Mouse (Mus musculus) MEL (cell line): ENCODE measurements at regions not wholly inside any gene's neighbourhood (a gene's known extent, or its start where the extent isn't known, plus 50 kb on each side); places are given as distances from the start of the nearest gene placed in this dataset.

Experiments used
- DNase-seq: peaks from one replicate; pipeline ENCODE4 v3.0.0; 2011; ENCODE audit warnings: low read depth, low spot score
- H3K27ac ChIP-seq: 2 replicates; pipeline ENCODE4 v1.5.1; 2012; ENCODE audit warnings: low read depth, mild to moderate bottlenecking, control low read depth, low read length, moderate library complexity; ENCODE audit not compliant: control insufficient read depth
- H3K27me3 ChIP-seq, 2 experiments: fragments of 150-350 bp in 1 of 2; sonication (generic) in 1 of 2; 2 replicates each; pipeline ENCODE4 v1.6.1; 2012; ENCODE audit warnings: low read length in 2 of 2, mild to moderate bottlenecking in 2 of 2, improper control_type of control experiment in 1 of 2, moderate library complexity in 1 of 2; ENCODE audit not compliant: insufficient read depth in 2 of 2, control insufficient read depth in 1 of 2
- H3K36me3 ChIP-seq, 2 experiments: 2 replicates each; pipeline ENCODE4 v1.6.1; 2012 to 2014; ENCODE audit warnings: low read length in 2 of 2, improper control_type of control experiment in 1 of 2, inconsistent platforms in 1 of 2, mild to moderate bottlenecking in 1 of 2; ENCODE audit not compliant: insufficient read depth in 2 of 2, control insufficient read depth in 1 of 2
- H3K4me1 ChIP-seq, 2 experiments: fragments of 150-350 bp in 1 of 2; sonication (generic) in 1 of 2; 2 replicates each; pipeline ENCODE4 v1.6.1; 2012; ENCODE audit warnings: low read length in 2 of 2, improper control_type of control experiment in 1 of 2, mild to moderate bottlenecking in 1 of 2; ENCODE audit not compliant: insufficient read depth in 2 of 2, control insufficient read depth in 1 of 2
- H3K4me3 ChIP-seq, 2 experiments: fragments of 150-350 bp in 1 of 2; sonication (generic) in 1 of 2; 2 replicates each; pipeline ENCODE4 v1.5.1; 2012; ENCODE audit warnings: low read depth in 2 of 2, low read length in 2 of 2, mild to moderate bottlenecking in 2 of 2, moderate library complexity in 2 of 2, control low read depth in 1 of 2, improper control_type of control experiment in 1 of 2; ENCODE audit not compliant: control insufficient read depth in 1 of 2, insufficient read depth in 1 of 2
- H3K79me2 ChIP-seq: 2 replicates; pipeline ENCODE4 v1.6.1; 2012; ENCODE audit warnings: mild to moderate bottlenecking, low read length, moderate library complexity; ENCODE audit not compliant: control insufficient read depth, poor library complexity, insufficient read depth
- H3K9ac ChIP-seq: 2 replicates; pipeline ENCODE4 v1.6.1; 2012; ENCODE audit warnings: low read depth, mild to moderate bottlenecking, control low read depth, low read length, moderate library complexity; ENCODE audit not compliant: control insufficient read depth, poor library complexity, severe bottlenecking
- H3K9me3 ChIP-seq: fragments of 150-350 bp; sonication (generic); replicated peaks from 2 replicates; pipeline ENCODE4 v1.6.1; 2012; ENCODE audit warnings: mild to moderate bottlenecking, low read length, improper control_type of control experiment, moderate library complexity; ENCODE audit not compliant: insufficient read depth
- CTCF ChIP-seq, 3 experiments: IDR thresholded peaks in 2 of 3; conservative IDR thresholded peaks in 1 of 3; 2 replicates each; pipeline ENCODE4 v1.5.1; 2011 to 2012; ENCODE audit warnings: low read length in 3 of 3, low read depth in 2 of 3, mild to moderate bottlenecking in 2 of 3, improper control_type of control experiment in 1 of 3, inconsistent platforms in 1 of 3, mixed read lengths in 1 of 3, moderate library complexity in 1 of 3; ENCODE audit not compliant: control insufficient read depth in 1 of 3, insufficient read depth in 1 of 3, poor library complexity in 1 of 3, severe bottlenecking in 1 of 3
- E2F4 ChIP-seq: IDR thresholded peaks from 2 replicates; pipeline ENCODE4 v1.6.1; 2011; ENCODE audit warnings: low read depth, low read length, improper control_type of control experiment, borderline replicate concordance
- GABPA ChIP-seq: IDR thresholded peaks from 2 replicates; pipeline ENCODE4 v1.6.1; 2012; ENCODE audit warnings: low read depth, mild to moderate bottlenecking, inconsistent platforms, low read length, improper control_type of control experiment, moderate library complexity
- HCFC1 ChIP-seq: IDR thresholded peaks from 2 replicates; pipeline ENCODE4 v1.6.1; 2012; ENCODE audit warnings: low read depth, mild to moderate bottlenecking, inconsistent platforms, low read length, improper control_type of control experiment, moderate library complexity
- JUND ChIP-seq: IDR thresholded peaks from 2 replicates; pipeline ENCODE4 v1.6.1; 2011; ENCODE audit warnings: low read depth, mild to moderate bottlenecking, improper control_type of control experiment, low read length
- MAFK ChIP-seq: IDR thresholded peaks from 2 replicates; pipeline ENCODE4 v1.6.1; 2011; ENCODE audit warnings: low read depth, mild to moderate bottlenecking, low read length, improper control_type of control experiment, borderline replicate concordance
- MEF2A ChIP-seq: IDR thresholded peaks from 2 replicates; pipeline ENCODE4 v1.6.1; 2014; ENCODE audit warnings: low read depth, mild to moderate bottlenecking, inconsistent platforms, low read length, improper control_type of control experiment; ENCODE audit not compliant: poor library complexity, insufficient replicate concordance, severe bottlenecking; ENCODE audit errors: extremely low read depth
- MYC ChIP-seq: IDR thresholded peaks from 2 replicates; pipeline ENCODE4 v1.6.1; 2011; ENCODE audit warnings: low read depth, mild to moderate bottlenecking, low read length, improper control_type of control experiment, moderate library complexity
- POLR2AphosphoS2 ChIP-seq: IDR thresholded peaks from 2 replicates; pipeline ENCODE4 v1.6.1; 2011; ENCODE audit warnings: low read length, improper control_type of control experiment
- POLR2AphosphoS5 ChIP-seq: IDR thresholded peaks from 2 replicates; pipeline ENCODE4 v1.6.1; 2012; ENCODE audit warnings: low read depth, borderline replicate concordance, mild to moderate bottlenecking, inconsistent platforms, low read length, moderate library complexity, mixed read lengths
- RAD21 ChIP-seq: IDR thresholded peaks from 2 replicates; pipeline ENCODE4 v1.6.1; 2011; ENCODE audit warnings: mild to moderate bottlenecking, low read depth, low read length, improper control_type of control experiment
- RCOR1 ChIP-seq: IDR thresholded peaks from 2 replicates; pipeline ENCODE4 v1.6.1; 2012; ENCODE audit warnings: low read depth, mild to moderate bottlenecking, inconsistent platforms, low read length, improper control_type of control experiment
- SIN3A ChIP-seq: IDR thresholded peaks from 2 replicates; pipeline ENCODE4 v1.6.1; 2012; ENCODE audit warnings: low read length, improper control_type of control experiment, inconsistent platforms
- SMC3 ChIP-seq: IDR thresholded peaks from 2 replicates; pipeline ENCODE4 v1.6.1; 2011; ENCODE audit warnings: low read depth, low read length, improper control_type of control experiment
- TAL1 ChIP-seq: IDR thresholded peaks from 2 replicates; pipeline ENCODE4 v1.6.1; 2012; ENCODE audit warnings: mild to moderate bottlenecking, inconsistent platforms, low read length, moderate library complexity, mixed read lengths
- USF2 ChIP-seq, 2 experiments: IDR thresholded peaks; 2 replicates each; pipeline ENCODE4 v1.6.1; 2011 to 2012; ENCODE audit warnings: improper control_type of control experiment in 2 of 2, low read length in 2 of 2, borderline replicate concordance in 1 of 2, inconsistent platforms in 1 of 2, low read depth in 1 of 2, mild to moderate bottlenecking in 1 of 2; ENCODE audit not compliant: insufficient read depth in 1 of 2
- ZKSCAN1 ChIP-seq: IDR thresholded peaks from 2 replicates; pipeline ENCODE4 v1.6.1; 2012; ENCODE audit warnings: low read depth, mild to moderate bottlenecking, inconsistent platforms, low read length, improper control_type of control experiment, moderate library complexity
- ZMIZ1 ChIP-seq: IDR thresholded peaks from 2 replicates; pipeline ENCODE4 v1.6.1; 2012; ENCODE audit warnings: low read depth, mild to moderate bottlenecking, inconsistent platforms, low read length, improper control_type of control experiment, moderate library complexity
- ZNF384 ChIP-seq: IDR thresholded peaks from 2 replicates; pipeline ENCODE4 v1.6.1; 2012; ENCODE audit warnings: low read depth, mild to moderate bottlenecking, inconsistent platforms, low read length, improper control_type of control experiment

GRCm38 (mm10) chr4:131204722-131205121 is 260.5 kb downstream of the Matn1 start:
- no peaks in the 10 kb centered on the region for H3K9me3 ChIP-seq
- H3K27me3 ChIP-seq, result no peaks in the 10 kb centered on the region
- H3K9ac ChIP-seq, result no peak overlapping the region
- no peak overlapping the region for H3K4me3 ChIP-seq
- TF ChIP-seq JUND (no peak), ZNF384 (no peak), RCOR1 (no peak)
- H3K4me1 ChIP-seq, result no peaks in the 10 kb centered on the region
- H3K36me3 ChIP-seq, result no peaks in the 10 kb centered on the region
- H3K79me2 ChIP-seq, result no peaks in the 10 kb centered on the region
- DNase-seq, result no peak
- H3K27ac ChIP-seq, result no peak overlapping the region

DNA sequence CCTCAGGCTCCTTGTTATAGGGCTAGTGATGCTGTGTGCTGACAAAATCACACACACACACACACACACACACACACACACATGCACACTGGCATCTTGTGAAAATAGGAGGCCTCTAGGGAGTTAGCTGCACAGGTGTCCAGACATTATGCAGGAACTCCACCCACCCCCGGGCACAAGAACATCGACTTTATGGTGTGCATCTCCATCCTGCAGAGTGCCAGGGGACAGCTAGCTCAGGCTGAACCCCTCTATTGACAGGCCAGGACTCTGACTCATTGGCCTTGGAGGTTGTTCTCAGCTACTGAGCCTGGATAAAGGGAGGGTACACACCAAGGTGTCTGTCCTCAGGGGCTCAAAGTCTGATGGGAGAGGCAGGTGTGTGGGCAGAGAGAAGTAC is 260.9 kb downstream of the Matn1 start:
- DNase-seq, result no peak
- Histone ChIP-seq H3K9me3 (no peaks in the 10 kb centered on the region), H3K79me2 (no peaks in the 10 kb centered on the region), H3K9ac (no peak overlapping the region), H3K4me1 (no peaks in the 10 kb centered on the region), H3K27me3 (no peaks in the 10 kb centered on the region), H3K27ac (no peak overlapping the region), H3K4me3 (no peak overlapping the region), H3K36me3 (no peaks in the 10 kb centered on the region)
- TF ChIP-seq MYC (no peak), ZNF384 (no peak), MAFK (no peak), CTCF (IDR thresholded peaks at IDR 0.05 in 2 of 3, conservative IDR thresholded peaks at IDR 0.05 in 1 of 3; ENCODE audit: control insufficient read depth in 1 of 3, insufficient read depth in 1 of 3, low read depth in 2 of 3, low read length in 3 of 3, poor library complexity in 1 of 3, severe bottlenecking in 1 of 3) (no peak), ZKSCAN1 (no peak), GABPA (no peak), MEF2A (no peak), ZMIZ1 (no peak), HCFC1 (no peak), POLR2AphosphoS5 (no peak), SMC3 (no peak), USF2 (IDR thresholded peaks at IDR 0.05; ENCODE audit: borderline replicate concordance in 1 of 2, insufficient read depth in 1 of 2, low read depth in 1 of 2, low read length in 2 of 2) (no peak), TAL1 (no peak), E2F4 (no peak), RCOR1 (no peak), RAD21 (no peak), SIN3A (no peak), POLR2AphosphoS2 (no peak)
